Mouse (Mus musculus) limb, embryonic 14.5 days (tissue): ENCODE measurements around the gene Gm14744. TPM values are rescaled to one million over a fixed set of nuclear protein-coding genes. Genes with fewer than 3 reads are reported as not detected.
"Not testable (repeated sequence)": the region's sequence is repeated elsewhere in the genome, so short reads cannot be mapped to it uniquely, and the experiment has no call there.

Experiments used
- ATAC-seq: fragments of 200-750 bp; cut with Nextera tagmentation; 2 replicates; pipeline ENCODE4 v1.8.0; 2017; ENCODE audit warnings: low read depth, moderate number of reproducible peaks, moderate TSS enrichment; ENCODE audit not compliant: low FRiP score
- DNase-seq: peaks from one replicate; pipeline ENCODE4 v3.0.0-alpha.2; 2015; ENCODE audit warnings: low spot score
- H3K27ac ChIP-seq: fragments of 300-500 bp; sonication (generic); replicated peaks from 2 replicates; pipeline ENCODE4 v1.5.1; 2014; ENCODE audit warnings: low read depth, mild to moderate bottlenecking, low read length, moderate library complexity, mixed read lengths
- H3K27me3 ChIP-seq: fragments of 300-500 bp; sonication (generic); 2 replicates; pipeline ENCODE4 v1.6.1; 2014; ENCODE audit warnings: low read length, mixed read lengths; ENCODE audit not compliant: control insufficient read depth, insufficient read depth
- H3K36me3 ChIP-seq: fragments of 300-500 bp; sonication (generic); 2 replicates; pipeline ENCODE4 v1.6.1; 2014; ENCODE audit warnings: mild to moderate bottlenecking, low read length, moderate library complexity, mixed read lengths; ENCODE audit not compliant: control insufficient read depth, insufficient read depth
- H3K4me1 ChIP-seq: fragments of 300-500 bp; sonication (generic); 2 replicates; pipeline ENCODE4 v1.6.1; 2014; ENCODE audit warnings: antibody characterized with exemption, low read length, mixed read lengths; ENCODE audit not compliant: control insufficient read depth, insufficient read depth
- H3K4me2 ChIP-seq: fragments of 300-500 bp; sonication (generic); replicated peaks from 2 replicates; pipeline ENCODE4 v1.6.1; 2014; ENCODE audit warnings: low read depth, mild to moderate bottlenecking, low read length, moderate library complexity; ENCODE audit not compliant: severe bottlenecking
- H3K4me3 ChIP-seq: fragments of 300-500 bp; sonication (generic); replicated peaks from 2 replicates; pipeline ENCODE4 v1.5.1; 2014; ENCODE audit warnings: low read length
- H3K9ac ChIP-seq: fragments of 300-500 bp; sonication (generic); 2 replicates; pipeline ENCODE4 v1.6.1; 2014; ENCODE audit warnings: mild to moderate bottlenecking, low read depth, low read length, moderate library complexity; ENCODE audit not compliant: severe bottlenecking
- H3K9me3 ChIP-seq: fragments of 300-500 bp; sonication (generic); 2 replicates; pipeline ENCODE4 v1.6.1; 2016; ENCODE audit warnings: low read length; ENCODE audit not compliant: control insufficient read depth
- POLR2A ChIP-seq: fragments of 200-500 bp; IDR thresholded peaks from 2 replicates; pipeline ENCODE4 v1.8.0; 2012; ENCODE audit warnings: inconsistent platforms, mild to moderate bottlenecking, moderate library complexity, borderline replicate concordance; ENCODE audit not compliant: insufficient read depth, insufficient read length; ENCODE audit errors: extremely low read depth
- WGBS: fragments of 180-500 bp; shearing (Covaris S2); extraction: QIAGEN DNeasy Blood & Tissue Kit; methylation state at CpG from one replicate; pipeline ENCODE4 v1.1.7; 2014; 5-methylcytosine and 5-hydroxymethylcytosine counted together
- polyA plus RNA-seq, 2 experiments: library from polyadenylated mRNA; depleted of rRNA in 1 of 2; stranded (reverse) in 1 of 2; unstranded in 1 of 2; fragments of >200 nt; fragmentation: Nextera tagmentation in 1 of 2; extraction: Ambion mirVana in 1 of 2; gene quantifications; 2 replicates each; pipeline versions ENCODE4 v1.2.1 to v1.2.3; 2012 to 2014

The Gm14744 gene
- polyA plus RNA-seq (2012; rRNA removed) (not detected in 2 replicates), polyA plus RNA-seq (2014; fragmentation: Nextera tagmentation; extraction: Ambion mirVana) (not detected in 2 replicates)

DNA sequence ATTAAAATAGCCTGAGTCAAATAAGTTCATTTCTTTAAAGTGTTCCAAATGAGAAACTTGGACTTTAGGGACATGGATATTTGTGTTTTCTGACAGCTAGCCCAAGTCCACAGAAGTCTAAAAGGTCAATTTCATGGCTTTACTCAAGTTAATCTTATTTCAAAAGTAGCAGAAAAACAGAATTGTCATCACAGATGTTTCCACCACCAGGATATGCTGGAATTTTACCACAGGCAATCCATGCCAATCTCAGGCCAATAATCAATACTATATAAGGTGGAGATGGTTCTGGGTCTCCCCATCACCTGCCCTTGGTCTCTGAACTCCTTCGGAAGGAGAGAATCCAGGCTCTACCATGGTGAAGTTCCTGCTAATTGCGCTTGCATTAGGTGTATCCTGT is at the start of gene Gm14744:
Gene Gm14744 (plus strand): TSS at position 301 of the 400 bp plus-strand sequence.
- not testable (repeated sequence) for ATAC-seq, H3K4me2 ChIP-seq, H3K27me3 ChIP-seq, H3K36me3 ChIP-seq, H3K4me1 ChIP-seq, H3K27ac ChIP-seq, DNase-seq, H3K9me3 ChIP-seq, H3K4me3 ChIP-seq, H3K9ac ChIP-seq
- WGBS, result 91% methylated on average over 2 of the region's 2 CpGs

DNA sequence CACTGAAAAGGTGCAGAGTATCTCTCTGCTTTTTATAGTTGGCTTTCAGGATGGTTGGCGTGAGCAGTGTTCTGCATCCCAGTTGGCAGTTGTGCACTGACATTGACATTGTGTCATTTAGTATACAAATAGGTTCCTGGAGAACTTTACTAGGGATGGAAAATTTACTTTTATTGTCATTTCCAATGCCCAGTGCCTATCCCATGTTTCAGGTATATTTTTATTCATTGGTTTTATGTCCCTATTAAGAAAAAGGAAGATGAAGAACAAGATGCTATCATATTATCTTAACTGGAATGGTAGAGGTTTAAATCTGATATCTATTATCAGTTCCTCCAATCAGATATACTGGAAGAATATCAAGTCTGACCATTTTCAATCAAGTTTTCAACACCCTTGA is 11.0 kb upstream of the Gm14744 start, which contains the start of gene Pbsn:
Gene Pbsn (minus strand): TSS at position 101 of the 400 bp plus-strand sequence.
- no peaks in the 10 kb centered on the region for H3K27me3 ChIP-seq
- no peak within 1 kb of the TSS for H3K9ac ChIP-seq
- WGBS, result 100% methylated on average over 1 of the region's 1 CpGs
- no peaks in the 10 kb centered on the region for H3K9me3 ChIP-seq
- ATAC-seq, result no peak
- no peak within 1 kb of the TSS for H3K27ac ChIP-seq
- no peak within 1 kb of the TSS for H3K4me2 ChIP-seq
- no peaks in the 10 kb centered on the region for H3K4me1 ChIP-seq
- no peak for DNase-seq
- no peak for TF ChIP-seq POLR2A
- no peak within 1 kb of the TSS for H3K4me3 ChIP-seq
- H3K36me3 ChIP-seq, result no peaks in the 10 kb centered on the region

DNA sequence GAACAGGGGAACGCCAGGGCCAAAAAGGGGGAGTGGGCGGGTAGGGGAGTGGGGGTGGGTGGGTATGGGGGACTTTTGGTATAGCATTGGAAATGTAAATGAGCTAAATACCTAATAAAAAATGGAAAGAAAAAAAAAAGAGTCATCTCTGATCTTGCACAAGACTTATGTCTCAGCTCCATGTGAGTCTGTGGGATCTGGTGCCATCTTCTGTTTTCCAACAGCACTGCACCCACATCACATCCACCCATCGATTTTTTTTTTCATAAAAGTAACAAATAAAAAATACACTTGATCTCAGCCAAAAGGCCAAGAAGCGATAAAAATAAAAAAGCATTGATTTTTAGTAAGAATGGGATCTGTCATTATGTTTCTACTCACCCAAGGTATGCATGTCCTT is 15.5 kb downstream of the Gm14744 start:
- not testable (repeated sequence) for H3K27ac ChIP-seq
- WGBS, result 41% methylated on average over 2 of the region's 4 CpGs

More for the DNA sequence above, 15.5 kb downstream of the Gm14744 start:
- not testable (repeated sequence) for ATAC-seq, H3K4me1 ChIP-seq, DNase-seq, H3K9me3 ChIP-seq, H3K4me2 ChIP-seq, H3K27me3 ChIP-seq, H3K9ac ChIP-seq, H3K36me3 ChIP-seq, H3K4me3 ChIP-seq

Other genes starting within 250 kb of the Gm14744 start
- gene Prkx, start 68.5 kb upstream of the Gm14744 start, polyA plus RNA-seq (2012; rRNA removed), result 9.1 and 9.3 TPM in 2 replicates
- gene Prkx, start 68.5 kb upstream of the Gm14744 start, polyA plus RNA-seq (2014; fragmentation: Nextera tagmentation; extraction: Ambion mirVana), result 10.6 and 11.7 TPM in 2 replicates
- gene Pbsn, start 11.1 kb upstream of the Gm14744 start, polyA plus RNA-seq (2012; rRNA removed), result not detected in 2 replicates
- gene Pbsn, start 11.1 kb upstream of the Gm14744 start, polyA plus RNA-seq (2014; fragmentation: Nextera tagmentation; extraction: Ambion mirVana), result not detected in 2 replicates
- gene 5430402E10Rik, start 60.3 kb downstream of the Gm14744 start, polyA plus RNA-seq (2012; rRNA removed), result not detected in 2 replicates
- not detected in 2 replicates for gene 5430402E10Rik, start 60.3 kb downstream of the Gm14744 start, polyA plus RNA-seq (2014; fragmentation: Nextera tagmentation; extraction: Ambion mirVana)
- gene Obp1a, start 226.6 kb downstream of the Gm14744 start, polyA plus RNA-seq (2012; rRNA removed), result not detected in 2 replicates
- gene Obp1a, start 226.6 kb downstream of the Gm14744 start, polyA plus RNA-seq (2014; fragmentation: Nextera tagmentation; extraction: Ambion mirVana), result not detected in 2 replicates